Mouse (Mus musculus) intestine, embryonic 15.5 days (tissue): Measurements from ENCODE around the gene Mia2. TPM values are rescaled to one million over a fixed set of nuclear protein-coding genes. Genes with fewer than 3 reads are reported as not detected.

Source experiments
- ATAC-seq: fragments of 200-750 bp; cut with Nextera tagmentation; 2 replicates; pipeline ENCODE4 v1.8.0; 2017; ENCODE audit warnings: moderate TSS enrichment, moderate library complexity
- H3K27ac ChIP-seq: fragments of 300-500 bp; sonication (generic); 2 replicates; pipeline ENCODE4 v1.5.1; 2015; ENCODE audit warnings: mild to moderate bottlenecking, inconsistent platforms
- H3K27me3 ChIP-seq: fragments of 300-500 bp; sonication (generic); replicated peaks from 2 replicates; pipeline ENCODE4 v1.6.1; 2015; ENCODE audit warnings: inconsistent platforms
- H3K36me3 ChIP-seq: fragments of 300-500 bp; sonication (generic); 2 replicates; pipeline ENCODE4 v1.6.1; 2015; ENCODE audit warnings: inconsistent platforms
- H3K4me1 ChIP-seq: fragments of 300-500 bp; sonication (generic); replicated peaks from 2 replicates; pipeline ENCODE4 v1.6.1; 2015; ENCODE audit warnings: inconsistent platforms
- H3K4me2 ChIP-seq: fragments of 300-500 bp; sonication (generic); replicated peaks from 2 replicates; pipeline ENCODE4 v1.6.1; 2015; ENCODE audit warnings: mild to moderate bottlenecking, inconsistent platforms
- H3K4me3 ChIP-seq: fragments of 300-500 bp; sonication (generic); replicated peaks from 2 replicates; pipeline ENCODE4 v1.5.1; 2015; ENCODE audit warnings: inconsistent platforms
- H3K9ac ChIP-seq: fragments of 300-500 bp; sonication (generic); 2 replicates; pipeline ENCODE4 v1.6.1; 2015; ENCODE audit warnings: inconsistent platforms
- H3K9me3 ChIP-seq: fragments of 300-500 bp; sonication (generic); 2 replicates; pipeline ENCODE4 v1.6.1; 2016; ENCODE audit warnings: inconsistent platforms
- WGBS: fragments of 180-500 bp; shearing (Covaris S2); methylation state at CpG from one replicate; pipeline ENCODE4 v1.1.7; 2015; 5-methylcytosine and 5-hydroxymethylcytosine counted together
- polyA plus RNA-seq: library from polyadenylated mRNA; unstranded; fragments of >200 nt; fragmentation: Nextera tagmentation; extraction: Ambion mirVana; gene quantifications from 2 replicates; pipeline ENCODE4 v1.2.1, GENCODE M21; 2015

Mia2 gene
- polyA plus RNA-seq, 1 experiment from 2014 or later, result 102 TPM

- H3K27ac ChIP-seq, result no peak overlapping the region
- H3K27me3 ChIP-seq, result no peaks in the 10 kb centered on the region
- H3K9me3 ChIP-seq, result no peaks in the 10 kb centered on the region
- no peak for ATAC-seq
- no peak overlapping the region for H3K4me2 ChIP-seq
- no peaks in the 10 kb centered on the region for H3K4me1 ChIP-seq
- H3K4me3 ChIP-seq, result no peak overlapping the region
- H3K9ac ChIP-seq, result no peak overlapping the region
- WGBS, result 83% methylated on average over 12 of the region's 12 CpGs
- peaks cover 15% of the 10 kb centered on the region; the same call in 1 of the 2 replicates for H3K36me3 ChIP-seq
These were observed 92.6 kb downstream of the Mia2 start for GRCm38 (mm10) chr12:59188086-59188682.

- 84% methylated on average over 3 of the region's 3 CpGs for WGBS
- H3K9me3 ChIP-seq, result no peaks in the 10 kb centered on the region
- H3K27ac ChIP-seq, result no peak overlapping the region
- ATAC-seq, result no peak
- no peaks in the 10 kb centered on the region for H3K27me3 ChIP-seq
- no peak overlapping the region for H3K9ac ChIP-seq
- H3K4me2 ChIP-seq, result no peak overlapping the region
- no peaks in the 10 kb centered on the region for H3K4me1 ChIP-seq
- H3K36me3 ChIP-seq, result peaks cover under 1% of the 10 kb centered on the region; the same call in 1 of the 2 replicates
- no peak overlapping the region for H3K4me3 ChIP-seq
These were observed 98.0 kb downstream of the Mia2 start for GRCm38 (mm10) chr12:59193637-59194036.

GRCm38 (mm10) chr12:59194341-59195003 lies 98.9 kb downstream of the Mia2 start:
- H3K27me3 ChIP-seq, result no peaks in the 10 kb centered on the region
- no peak overlapping the region for H3K4me2 ChIP-seq
- H3K4me3 ChIP-seq, result no peak overlapping the region
- no peak for ATAC-seq
- no peaks in the 10 kb centered on the region for H3K4me1 ChIP-seq
- WGBS, result 78% methylated on average over 9 of the region's 9 CpGs
- no peak overlapping the region for H3K9ac ChIP-seq
- H3K36me3 ChIP-seq, result no peaks in the 10 kb centered on the region; the same call in 1 of the 2 replicates
- H3K27ac ChIP-seq, result no peak overlapping the region
- no peaks in the 10 kb centered on the region for H3K9me3 ChIP-seq

- 79% methylated on average over 4 of the region's 4 CpGs for WGBS
- Histone ChIP-seq H3K27ac (no peak overlapping the region), H3K4me1 (no peaks in the 10 kb centered on the region), H3K27me3 (no peaks in the 10 kb centered on the region), H3K4me3 (no peak overlapping the region), H3K4me2 (no peak overlapping the region), H3K9me3 (no peaks in the 10 kb centered on the region), H3K36me3 (no peaks in the 10 kb centered on the region), H3K9ac (no peak overlapping the region)
- no peak for ATAC-seq
These were observed 99.5 kb downstream of the Mia2 start for GRCm38 (mm10) chr12:59195065-59195464.

- Histone ChIP-seq H3K27ac (no peak overlapping the region), H3K9me3 (no peaks in the 10 kb centered on the region), H3K36me3 (no peaks in the 10 kb centered on the region), H3K27me3 (no peaks in the 10 kb centered on the region), H3K4me2 (no peak overlapping the region), H3K4me3 (no peak overlapping the region), H3K4me1 (no peaks in the 10 kb centered on the region), H3K9ac (no peak overlapping the region)
- 81% methylated on average over 4 of the region's 4 CpGs for WGBS
- no peak for ATAC-seq
These were observed 100.3 kb downstream of the Mia2 start for GRCm38 (mm10) chr12:59195941-59196340.

- ATAC-seq, result peak; percentile 94
- WGBS, result 42% methylated on average over 4 of the region's 4 CpGs
- H3K36me3 ChIP-seq, result 0 out of 2 replicates have a peak, but pooled peaks cover 7% of the 10 kb centered on the region
These were observed 103.2 kb downstream of the Mia2 start for GRCm38 (mm10) chr12:59198750-59199149.

GRCm38 (mm10) chr12:59199361-59199760 lies 103.8 kb downstream of the Mia2 start:
- Histone ChIP-seq H3K4me3 (no peak overlapping the region), H3K9ac (no peak overlapping the region), H3K4me1 (no peaks in the 10 kb centered on the region), H3K9me3 (no peaks in the 10 kb centered on the region), H3K4me2 (no peak overlapping the region), H3K27ac (no peak overlapping the region), H3K27me3 (no peaks in the 10 kb centered on the region), H3K36me3 (0 out of 2 replicates have a peak, but pooled peaks cover 7% of the 10 kb centered on the region)
- 95% methylated on average over 2 of the region's 2 CpGs for WGBS
- ATAC-seq, result peak; percentile 32; the same call in 1 of the 2 replicates

More at GRCm38 (mm10) chr12:59198750-59199149, 103.2 kb downstream of the Mia2 start:
- H3K4me2 ChIP-seq, result no peak overlapping the region
- H3K27me3 ChIP-seq, result no peaks in the 10 kb centered on the region
- H3K9ac ChIP-seq, result no peak overlapping the region
- H3K27ac ChIP-seq, result no peak overlapping the region
- H3K4me1 ChIP-seq, result no peaks in the 10 kb centered on the region
- H3K4me3 ChIP-seq, result no peak overlapping the region
- no peaks in the 10 kb centered on the region for H3K9me3 ChIP-seq

- Histone ChIP-seq H3K9ac (no peak overlapping the region), H3K27me3 (no peaks in the 10 kb centered on the region), H3K27ac (no peak overlapping the region), H3K4me3 (no peak overlapping the region), H3K4me1 (no peaks in the 10 kb centered on the region), H3K4me2 (no peak overlapping the region), H3K36me3 (0 out of 2 replicates have a peak, but pooled peaks cover 7% of the 10 kb centered on the region), H3K9me3 (no peaks in the 10 kb centered on the region)
- 92% methylated on average over 6 of the region's 6 CpGs for WGBS
- ATAC-seq, result no peak
These were observed 110.0 kb downstream of the Mia2 start for GRCm38 (mm10) chr12:59205571-59205970.

GRCm38 (mm10) chr12:59206208-59206999 lies 110.8 kb downstream of the Mia2 start:
- no peaks in the 10 kb centered on the region for H3K4me1 ChIP-seq
- no peak overlapping the region for H3K4me3 ChIP-seq
- no peak overlapping the region for H3K9ac ChIP-seq
- H3K4me2 ChIP-seq, result no peak overlapping the region
- 0 out of 2 replicates have a peak, but pooled peaks cover 7% of the 10 kb centered on the region for H3K36me3 ChIP-seq
- H3K27ac ChIP-seq, result no peak overlapping the region
- H3K27me3 ChIP-seq, result no peaks in the 10 kb centered on the region
- no peak for ATAC-seq
- 83% methylated on average over 4 of the region's 4 CpGs for WGBS
- H3K9me3 ChIP-seq, result no peaks in the 10 kb centered on the region

- Histone ChIP-seq H3K27ac (no peak overlapping the region), H3K4me3 (no peak overlapping the region), H3K4me2 (no peak overlapping the region), H3K27me3 (no peaks in the 10 kb centered on the region), H3K9me3 (no peaks in the 10 kb centered on the region), H3K4me1 (no peaks in the 10 kb centered on the region), H3K9ac (no peak overlapping the region), H3K36me3 (0 out of 2 replicates have a peak, but pooled peaks cover 7% of the 10 kb centered on the region)
- WGBS, result 83% methylated on average over 3 of the region's 3 CpGs
- ATAC-seq, result no peak
These were observed 111.4 kb downstream of the Mia2 start for GRCm38 (mm10) chr12:59207000-59207390.

GRCm38 (mm10) chr12:59207814-59208213 lies 112.2 kb downstream of the Mia2 start:
- ATAC-seq, result peak; percentile 96
- Histone ChIP-seq H3K4me3 (no peak overlapping the region), H3K4me1 (no peaks in the 10 kb centered on the region), H3K9me3 (no peaks in the 10 kb centered on the region), H3K9ac (no peak overlapping the region), H3K4me2 (no peak overlapping the region), H3K27me3 (no peaks in the 10 kb centered on the region), H3K36me3 (0 out of 2 replicates have a peak, but pooled peaks cover 3% of the 10 kb centered on the region), H3K27ac (no peak overlapping the region)
- WGBS, result 62% methylated on average over 1 of the region's 1 CpGs

GRCm38 (mm10) chr12:59216176-59216575 lies 120.6 kb downstream of the Mia2 start:
- no peaks in the 10 kb centered on the region for H3K9me3 ChIP-seq
- H3K9ac ChIP-seq, result no peak overlapping the region
- H3K27me3 ChIP-seq, result no peaks in the 10 kb centered on the region
- H3K36me3 ChIP-seq, result no peaks in the 10 kb centered on the region
- no peak for ATAC-seq
- H3K27ac ChIP-seq, result no peak overlapping the region
- no peak overlapping the region for H3K4me2 ChIP-seq
- H3K4me1 ChIP-seq, result peaks cover 5% of the 10 kb centered on the region; the same call in 1 of the 2 replicates
- H3K4me3 ChIP-seq, result no peak overlapping the region
- WGBS, result 90% methylated on average over 4 of the region's 4 CpGs
